Mouse (Mus musculus) embryonic facial prominence, embryonic 14.5 days (tissue): ENCODE measurements around the gene Atrnl1. TPM values are rescaled to one million over a fixed set of nuclear protein-coding genes. Genes with fewer than 3 reads are reported as not detected.
A peak's percentile ranks its signal among the peaks of the same experiment; 100 is the strongest.

Source experiments
- ATAC-seq: fragments of 200-750 bp; cut with Nextera tagmentation; 2 replicates; pipeline ENCODE4 v1.8.0; 2017; ENCODE audit warnings: low read depth, moderate number of reproducible peaks, moderate TSS enrichment
- DNase-seq: peaks from one replicate; pipeline ENCODE4 v3.0.0-alpha.2; 2015; ENCODE audit warnings: low spot score
- H3K27ac ChIP-seq: fragments of 300-500 bp; sonication (generic); replicated peaks from 2 replicates; pipeline ENCODE4 v1.5.1; 2014; ENCODE audit warnings: low read depth, mild to moderate bottlenecking, low read length, moderate library complexity
- H3K27me3 ChIP-seq: fragments of 300-500 bp; sonication (generic); replicated peaks from 2 replicates; pipeline ENCODE4 v1.6.1; 2014; ENCODE audit warnings: low read length; ENCODE audit not compliant: control insufficient read depth, insufficient read depth
- H3K36me3 ChIP-seq: fragments of 300-500 bp; sonication (generic); 2 replicates; pipeline ENCODE4 v1.6.1; 2014; ENCODE audit warnings: low read length, mixed read lengths; ENCODE audit not compliant: control insufficient read depth, insufficient read depth
- H3K4me1 ChIP-seq: fragments of 300-500 bp; sonication (generic); 2 replicates; pipeline ENCODE4 v1.6.1; 2014; ENCODE audit warnings: antibody characterized with exemption, low read length; ENCODE audit not compliant: control insufficient read depth, insufficient read depth
- H3K4me2 ChIP-seq: fragments of 300-500 bp; sonication (generic); 2 replicates; pipeline ENCODE4 v1.6.1; 2014; ENCODE audit warnings: low read depth, mild to moderate bottlenecking, low read length, moderate library complexity, mixed read lengths
- H3K4me3 ChIP-seq: fragments of 300-500 bp; sonication (generic); 2 replicates; pipeline ENCODE4 v1.5.1; 2014; ENCODE audit warnings: low read depth, mild to moderate bottlenecking, low read length
- H3K9ac ChIP-seq: fragments of 300-500 bp; sonication (generic); 2 replicates; pipeline ENCODE4 v1.6.1; 2014; ENCODE audit warnings: low read depth, mild to moderate bottlenecking, low read length, moderate library complexity, mixed read lengths
- H3K9me3 ChIP-seq: fragments of 300-500 bp; sonication (generic); 2 replicates; pipeline ENCODE4 v1.6.1; 2016; ENCODE audit warnings: low read length; ENCODE audit not compliant: control insufficient read depth
- WGBS: fragments of 180-500 bp; shearing (Covaris S2); extraction: QIAGEN DNeasy Blood & Tissue Kit; methylation state at CpG from one replicate; pipeline ENCODE4 v1.1.7; 2014; 5-methylcytosine and 5-hydroxymethylcytosine counted together
- polyA plus RNA-seq: library from polyadenylated mRNA; unstranded; fragments of >200 nt; fragmentation: Nextera tagmentation; extraction: Ambion mirVana; gene quantifications from 2 replicates; pipeline ENCODE4 v1.2.1, GENCODE M21; 2014

Gene Atrnl1
- polyA plus RNA-seq, result 7.2 and 7.8 TPM in 2 replicates

GRCm38 (mm10) chr19:57610476-57611261, at the start of gene Atrnl1:
Gene Atrnl1 (plus strand): TSS chr19:57611034.
- peak within 1 kb of the TSS; percentile 92 for H3K9ac ChIP-seq
- WGBS, result 1% methylated on average over 30 of the region's 103 CpGs
- DNase-seq, result peak; percentile 95
- H3K36me3 ChIP-seq, result no peaks in the 10 kb centered on the region
- peak within 1 kb of the TSS; percentile 97 for H3K4me2 ChIP-seq
- H3K9me3 ChIP-seq, result no peaks in the 10 kb centered on the region
- H3K27ac ChIP-seq, result peak within 1 kb of the TSS; percentile 98
- ATAC-seq, result peak; percentile 91
- no peaks in the 10 kb centered on the region for H3K27me3 ChIP-seq
- peak within 1 kb of the TSS; percentile 97 for H3K4me3 ChIP-seq
- peaks cover 24% of the 10 kb centered on the region for H3K4me1 ChIP-seq

DNA sequence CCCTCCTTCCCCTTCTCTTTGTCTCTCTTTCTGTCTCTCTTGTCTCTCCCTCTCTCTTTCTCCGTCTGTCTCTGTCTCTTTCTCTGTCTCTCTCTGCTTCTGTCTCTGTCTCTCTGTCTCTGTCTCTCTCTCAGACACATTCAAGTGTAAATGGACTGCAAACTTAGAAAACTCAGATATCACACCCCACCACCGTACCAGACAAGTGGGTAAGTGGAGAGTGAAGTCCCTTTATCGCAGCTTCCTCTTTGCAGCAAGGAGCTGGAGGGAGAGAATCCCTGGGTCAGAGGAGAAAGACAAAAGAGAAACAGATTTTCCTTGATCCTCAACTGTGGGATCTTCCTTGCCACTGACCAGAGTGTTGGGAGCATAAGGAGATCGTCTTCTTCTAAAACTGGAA, 49.3 kb upstream of the Atrnl1 start:
- H3K9me3 ChIP-seq, result 0 out of 2 replicates have a peak, but pooled peaks cover 2% of the 10 kb centered on the region
- ATAC-seq, result no peak
- no peak overlapping the region for H3K4me2 ChIP-seq
- H3K4me1 ChIP-seq, result no peaks in the 10 kb centered on the region
- DNase-seq, result no peak
- H3K27me3 ChIP-seq, result no peaks in the 10 kb centered on the region
- no peak overlapping the region for H3K9ac ChIP-seq
- 80% methylated on average over 4 of the region's 4 CpGs for WGBS
- no peaks in the 10 kb centered on the region for H3K36me3 ChIP-seq
- H3K27ac ChIP-seq, result no peak overlapping the region
- H3K4me3 ChIP-seq, result no peak overlapping the region

GRCm38 (mm10) chr19:57569040-57569439, 41.8 kb upstream of the Atrnl1 start:
- H3K36me3 ChIP-seq, result no peaks in the 10 kb centered on the region
- no peaks in the 10 kb centered on the region for H3K9me3 ChIP-seq
- no peaks in the 10 kb centered on the region for H3K4me1 ChIP-seq
- no peak overlapping the region for H3K9ac ChIP-seq
- no peak for DNase-seq
- no peak for ATAC-seq
- H3K4me3 ChIP-seq, result no peak overlapping the region
- 74% methylated on average over 6 of the region's 6 CpGs for WGBS
- no peak overlapping the region for H3K27ac ChIP-seq
- no peaks in the 10 kb centered on the region for H3K27me3 ChIP-seq
- H3K4me2 ChIP-seq, result no peak overlapping the region

- Histone ChIP-seq H3K27me3 (no peaks in the 10 kb centered on the region), H3K4me2 (no peak overlapping the region), H3K27ac (no peak overlapping the region), H3K4me3 (no peak overlapping the region), H3K9ac (no peak overlapping the region), H3K36me3 (no peaks in the 10 kb centered on the region), H3K9me3 (no peaks in the 10 kb centered on the region), H3K4me1 (no peaks in the 10 kb centered on the region; the same call in 1 of the 2 replicates)
- no peak for ATAC-seq
- 66% methylated on average over 16 of the region's 16 CpGs for WGBS
- peak; percentile 36 for DNase-seq
Observed at GRCm38 (mm10) chr19:57572360-57573237, 38.2 kb upstream of the Atrnl1 start.

DNA sequence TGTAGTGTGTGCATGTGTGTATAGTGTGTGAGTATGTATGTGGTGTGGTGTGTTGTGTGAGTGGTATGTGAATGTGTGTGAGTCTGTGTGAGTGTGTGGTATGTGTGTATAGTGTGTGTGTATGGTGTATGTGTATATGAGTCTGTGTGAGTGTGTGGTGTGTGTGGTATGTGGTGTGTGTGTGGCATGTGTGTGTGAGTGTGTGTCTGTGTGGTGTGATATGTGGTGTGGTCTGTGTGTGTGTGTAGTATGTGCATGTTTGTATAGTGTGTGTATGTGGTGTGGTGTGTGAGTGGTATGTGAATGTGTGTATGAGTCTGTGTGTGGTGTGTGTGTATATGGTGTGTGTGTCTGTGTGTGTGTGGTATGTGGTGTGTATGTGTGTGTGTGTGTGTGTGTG, 37.4 kb upstream of the Atrnl1 start:
- ATAC-seq (no peak), DNase-seq (no peak)
- no peak overlapping the region for H3K4me2 ChIP-seq
- H3K36me3 ChIP-seq, result no peaks in the 10 kb centered on the region
- H3K27me3 ChIP-seq, result no peaks in the 10 kb centered on the region
- no peak overlapping the region for H3K27ac ChIP-seq
- no peaks in the 10 kb centered on the region; the same call in 1 of the 2 replicates for H3K4me1 ChIP-seq
- no peaks in the 10 kb centered on the region for H3K9me3 ChIP-seq
- H3K4me3 ChIP-seq, result no peak overlapping the region
- no peak overlapping the region for H3K9ac ChIP-seq

DNA sequence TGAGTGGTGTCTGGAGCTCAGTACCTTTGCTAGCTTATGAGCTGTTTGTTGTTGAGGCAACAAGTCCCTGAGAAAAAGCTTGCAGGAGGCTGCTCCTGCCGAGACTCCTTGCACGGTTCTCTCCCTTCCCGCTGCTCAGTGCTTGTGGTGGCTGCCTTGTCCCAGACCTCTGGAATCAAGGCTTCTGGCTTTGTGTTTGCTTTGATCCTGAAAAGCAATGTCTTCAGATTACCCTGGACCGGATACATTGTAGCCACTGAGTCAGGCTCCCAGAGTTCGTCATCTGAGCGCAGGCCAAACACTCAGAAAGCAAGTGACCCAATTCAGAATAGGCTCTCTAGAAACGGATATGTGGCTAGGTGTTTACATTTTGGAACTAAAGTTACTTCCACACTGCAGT, 35.8 kb upstream of the Atrnl1 start:
- Histone ChIP-seq H3K4me1 (no peaks in the 10 kb centered on the region; the same call in 1 of the 2 replicates), H3K27ac (no peak overlapping the region), H3K4me3 (no peak overlapping the region), H3K9ac (no peak overlapping the region), H3K9me3 (no peaks in the 10 kb centered on the region), H3K36me3 (no peaks in the 10 kb centered on the region), H3K27me3 (no peaks in the 10 kb centered on the region), H3K4me2 (no peak overlapping the region)
- ATAC-seq (no peak), DNase-seq (no peak)
- 68% methylated on average over 7 of the region's 7 CpGs for WGBS

GRCm38 (mm10) chr19:57576836-57577235, 34.0 kb upstream of the Atrnl1 start:
- H3K4me1 ChIP-seq, result no peaks in the 10 kb centered on the region; the same call in 1 of the 2 replicates
- no peak overlapping the region for H3K4me3 ChIP-seq
- H3K36me3 ChIP-seq, result no peaks in the 10 kb centered on the region
- H3K9me3 ChIP-seq, result no peaks in the 10 kb centered on the region
- no peak; the same call in 1 of the 2 replicates for ATAC-seq
- no peaks in the 10 kb centered on the region for H3K27me3 ChIP-seq
- DNase-seq, result peak; percentile 38
- no peak overlapping the region for H3K27ac ChIP-seq
- no peak overlapping the region for H3K4me2 ChIP-seq
- H3K9ac ChIP-seq, result no peak overlapping the region
- WGBS, result 31% methylated on average over 5 of the region's 5 CpGs

- no peak overlapping the region for H3K9ac ChIP-seq
- DNase-seq (no peak), ATAC-seq (no peak)
- no peaks in the 10 kb centered on the region for H3K9me3 ChIP-seq
- no peaks in the 10 kb centered on the region; the same call in 1 of the 2 replicates for H3K4me1 ChIP-seq
- H3K27ac ChIP-seq, result no peak overlapping the region
- H3K4me2 ChIP-seq, result no peak overlapping the region
- H3K27me3 ChIP-seq, result no peaks in the 10 kb centered on the region
- H3K36me3 ChIP-seq, result no peaks in the 10 kb centered on the region
- no peak overlapping the region for H3K4me3 ChIP-seq
- WGBS, result 73% methylated on average over 6 of the region's 6 CpGs
Observed at GRCm38 (mm10) chr19:57577256-57577655, 33.6 kb upstream of the Atrnl1 start.
